Mouse (Mus musculus) adrenal gland, adult 18-20 months (tissue): ENCODE data around the gene 5530401A14Rik. TPM values are rescaled to one million over a fixed set of nuclear protein-coding genes. Genes with fewer than 3 reads are reported as not detected.

Experiments
- DNase-seq, 2 experiments: peaks; one replicate each; pipeline ENCODE4 v3.0.0; 2021 to 2022; ENCODE audit warnings: low spot score in 2 of 2
- long read RNA-seq, 2 experiments: library from polyadenylated mRNA; stranded (forward); transcript quantifications; one replicate each; pipeline ENCODE4 v2.0.0; 2021
- total RNA-seq, 2 experiments: library from RNA; stranded (reverse); gene quantifications; 1 replicate in 1 of 2; 2 replicates in 1 of 2; pipeline ENCODE4 v1.2.3; 2021

The 5530401A14Rik gene
- under 1 TPM in 1 of 2 experiments, not detected in 1; 0.17 TPM for total RNA-seq
- long read RNA-seq, experiment 1, partial matches to known transcripts: 0 of 1 reads
- long read RNA-seq, experiment 1, other reads (novel, unspliced or antisense): 1 of 1 reads
- long read RNA-seq, experiment 2, partial matches to known transcripts: 0 of 1 reads
- long read RNA-seq, experiment 2, other reads (novel, unspliced or antisense): 1 of 1 reads

DNA sequence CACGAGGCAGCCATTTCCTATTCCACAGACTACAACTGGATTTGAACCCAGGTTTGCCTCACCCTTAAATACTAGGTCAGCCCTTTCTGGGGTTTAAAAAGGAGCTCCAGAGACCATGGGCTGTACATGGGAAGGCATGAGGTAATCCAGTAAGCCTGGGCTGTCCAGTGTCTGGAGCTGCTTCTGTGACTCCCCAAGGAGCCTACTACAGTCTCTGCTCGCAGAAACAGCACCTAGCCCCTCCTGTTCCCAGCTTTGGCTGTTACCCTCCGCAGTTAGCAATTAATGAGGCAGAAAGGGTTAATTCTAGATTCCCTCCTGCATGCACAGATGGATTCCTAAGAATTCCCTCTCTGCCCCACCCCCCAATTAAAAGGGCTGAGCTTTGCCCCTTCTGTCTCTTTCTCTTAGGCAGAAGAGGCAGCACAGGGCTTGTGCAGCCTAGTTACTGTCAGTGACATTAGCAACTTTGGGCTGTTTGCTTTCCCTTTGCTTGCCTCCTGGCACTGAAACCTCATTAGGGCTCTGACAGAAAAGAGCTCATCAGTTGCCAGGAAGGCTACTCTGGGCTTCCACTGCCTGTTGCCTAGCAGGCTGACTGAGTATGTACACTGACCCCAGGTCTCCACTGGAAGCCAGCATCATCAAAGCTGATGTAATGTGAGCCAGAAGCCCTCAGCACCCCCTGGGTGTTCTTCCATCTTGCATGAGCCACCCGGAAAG lies at the start of gene 5530401A14Rik:
Gene 5530401A14Rik, plus strand, starts transcription at position 424 of the 723 bp plus-strand sequence.
- DNase-seq: no peak

DNA sequence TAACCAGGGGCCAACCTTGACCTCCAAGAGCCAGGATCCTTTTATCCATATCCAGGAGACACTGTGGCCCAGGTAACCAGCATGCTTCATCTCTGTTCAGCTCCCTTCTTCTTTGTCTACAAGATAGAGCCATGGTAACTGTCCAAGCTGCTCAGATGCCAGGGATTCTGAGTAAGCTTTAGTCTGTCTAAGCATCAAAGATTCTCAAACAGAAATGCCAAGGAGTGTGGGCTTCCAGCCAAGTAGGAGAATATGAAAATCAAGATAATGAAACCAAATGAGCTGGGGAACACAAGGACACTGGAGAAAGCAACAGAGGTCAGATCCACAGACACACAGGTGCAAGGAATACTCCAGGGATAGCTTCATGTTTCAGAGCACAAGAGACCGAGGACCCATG lies 45.7 kb upstream of the 5530401A14Rik start:
- no peak for DNase-seq

DNA sequence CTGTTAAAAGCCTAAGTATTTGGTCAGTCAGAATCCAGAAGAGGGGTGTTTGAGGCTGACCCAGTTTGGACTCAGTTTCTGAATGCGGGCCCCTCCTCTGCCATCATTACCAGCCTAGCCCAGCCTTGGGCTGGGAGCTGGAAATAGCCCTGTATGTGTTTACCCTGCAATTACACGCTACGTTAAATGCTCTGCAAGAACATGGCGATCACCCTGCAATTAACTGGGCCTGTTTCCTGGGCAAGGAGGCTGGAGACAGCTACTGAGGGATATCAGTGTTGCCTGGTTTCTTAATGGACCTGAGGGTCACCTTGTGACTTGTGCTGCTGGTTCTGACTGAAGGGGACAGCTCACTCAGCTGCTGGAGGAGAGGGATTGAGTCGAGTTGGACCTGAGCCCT lies 43.9 kb upstream of the 5530401A14Rik start:
- no peak for DNase-seq

DNA sequence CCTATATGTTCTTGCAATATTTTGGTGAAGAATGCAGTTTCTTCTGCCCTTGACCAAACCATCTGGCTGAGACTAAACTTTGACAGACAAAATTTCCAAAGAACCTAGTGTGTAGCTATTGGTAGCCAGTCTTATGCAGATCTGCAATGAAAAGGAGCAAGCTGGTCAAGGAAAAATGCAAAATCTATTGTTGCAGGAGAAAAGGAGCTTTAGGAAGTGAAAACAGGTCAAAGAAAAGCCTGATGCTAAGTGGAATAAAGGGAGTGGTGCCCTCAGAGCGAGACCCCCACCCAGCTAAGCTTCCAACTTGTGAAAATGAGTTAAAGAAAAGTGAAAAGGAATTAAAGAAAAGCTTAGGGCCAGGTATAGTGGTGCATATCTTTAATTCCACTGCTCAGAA lies 28.1 kb upstream of the 5530401A14Rik start:
- DNase-seq: no peak

DNA sequence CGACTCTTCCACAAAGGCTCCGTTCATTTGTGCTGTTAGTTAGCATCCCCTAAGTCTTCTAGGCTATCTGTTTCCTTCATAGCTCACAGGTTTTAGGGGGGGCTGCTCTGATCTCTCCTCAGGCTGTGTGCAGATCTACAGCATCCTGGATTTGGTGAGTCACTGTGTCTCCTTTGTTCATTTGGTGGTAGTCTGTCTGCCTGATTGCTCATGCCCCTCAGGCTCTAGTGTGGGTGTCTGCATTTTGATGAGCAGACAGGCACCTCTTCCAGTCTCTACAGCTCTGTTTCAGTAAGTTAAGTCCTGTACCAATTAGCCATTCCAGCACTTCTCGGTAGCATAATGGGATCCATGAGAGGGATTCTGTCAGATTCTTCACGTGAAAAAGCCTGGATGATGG lies 22.0 kb upstream of the 5530401A14Rik start:
- no peak for DNase-seq

DNA sequence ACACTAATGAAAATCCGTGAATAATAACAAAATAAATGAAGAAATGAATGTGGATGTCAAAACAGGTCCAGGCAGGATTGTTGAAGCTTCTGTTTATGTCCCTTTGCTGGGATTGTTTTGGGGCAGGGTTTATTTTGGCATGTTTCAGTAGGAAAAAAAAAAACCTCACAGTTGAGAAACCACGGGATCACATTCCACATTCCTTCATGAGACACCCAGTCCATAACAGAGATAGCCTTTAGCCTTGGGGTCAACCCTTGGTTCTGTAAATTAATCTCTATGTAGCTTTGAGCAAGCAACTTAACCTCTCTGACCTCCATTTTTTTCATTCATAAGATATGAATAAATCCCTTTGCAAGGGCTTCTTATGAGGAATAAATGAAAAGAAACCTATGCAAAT lies 19.5 kb upstream of the 5530401A14Rik start:
- DNase-seq: no peak

DNA sequence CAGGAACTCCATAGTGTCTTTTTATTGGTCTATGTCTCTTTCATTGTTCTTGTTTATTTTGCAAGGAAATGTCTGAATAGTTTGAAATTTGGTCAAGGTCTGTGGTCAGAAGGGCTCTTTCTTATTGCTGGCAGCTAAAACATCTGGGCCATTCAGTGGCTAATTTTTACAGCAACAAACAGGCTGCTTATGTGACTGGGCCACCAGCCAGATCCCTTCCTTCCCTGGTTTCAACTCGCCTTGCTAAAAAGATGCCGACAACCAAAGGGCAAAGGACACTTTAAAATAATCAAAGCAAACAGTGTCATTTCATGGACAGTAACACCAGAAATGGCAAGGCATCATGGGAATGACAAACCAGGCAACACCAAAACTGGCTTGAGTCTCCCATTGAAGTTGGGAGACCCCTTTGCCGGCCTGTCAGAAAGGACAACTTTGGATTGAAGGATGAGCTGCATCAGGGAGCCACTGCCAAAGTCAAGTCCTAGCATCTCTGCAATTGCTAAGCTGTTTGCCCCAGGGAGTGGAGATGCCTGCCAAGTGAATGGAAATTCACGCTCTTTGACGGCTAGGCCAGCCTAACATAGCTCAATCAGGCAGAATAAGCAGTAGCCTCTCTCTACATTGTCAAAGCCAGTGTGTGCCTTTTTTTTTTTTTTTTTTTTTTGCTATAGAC lies 15.3 kb upstream of the 5530401A14Rik start:
- DNase-seq: no peak

DNA sequence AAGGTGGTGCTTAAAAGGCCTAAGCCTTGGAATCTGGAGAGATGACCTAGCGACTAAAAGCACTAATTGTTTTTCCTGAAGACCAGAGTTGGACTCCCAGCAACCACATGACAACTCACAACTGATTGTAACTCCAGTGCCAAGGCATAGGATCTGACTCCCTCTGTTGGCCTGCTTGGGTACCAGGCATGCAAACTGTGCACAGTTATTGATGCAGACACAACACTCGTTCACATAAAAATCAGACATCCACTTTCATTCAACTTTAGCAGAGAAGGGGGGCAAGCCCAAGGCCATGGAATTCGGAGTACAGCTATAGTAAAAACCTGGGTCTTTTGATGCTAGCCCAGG lies 14.8 kb upstream of the 5530401A14Rik start:
- no peak for DNase-seq

DNA sequence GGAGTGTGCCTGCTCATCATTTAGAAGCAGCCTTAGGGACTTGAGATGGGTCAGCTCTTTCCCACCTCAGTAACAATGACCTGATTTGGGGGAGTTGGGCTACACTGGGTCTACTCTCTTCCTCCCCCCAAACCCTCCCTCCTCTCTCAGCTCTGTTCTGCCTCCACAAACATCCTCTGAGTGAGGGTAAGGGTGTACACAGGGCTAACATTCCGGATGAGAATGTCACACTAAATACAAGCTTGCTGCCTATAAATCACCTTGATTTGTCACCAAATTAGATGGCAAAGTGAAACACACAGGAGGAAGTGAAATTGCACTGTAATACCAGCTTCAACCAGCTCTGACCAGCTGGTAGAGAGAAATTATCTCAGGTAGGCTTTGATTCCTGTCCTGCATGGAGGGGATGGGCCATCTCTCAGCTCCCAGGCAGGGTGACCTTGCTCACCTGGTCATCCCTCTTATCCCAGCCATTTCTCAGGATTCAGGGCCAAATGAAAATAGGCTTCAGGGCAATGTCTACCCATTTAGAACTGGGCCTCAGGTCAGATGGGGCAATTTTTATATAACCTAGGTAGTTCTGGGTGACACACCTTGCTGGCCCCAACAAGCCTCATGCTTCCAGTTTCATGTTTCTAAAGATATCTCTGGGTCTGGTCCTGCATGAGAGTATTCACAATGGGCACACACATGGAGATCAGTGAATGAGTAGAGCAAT lies 12.5 kb upstream of the 5530401A14Rik start:
- no peak for DNase-seq

DNA sequence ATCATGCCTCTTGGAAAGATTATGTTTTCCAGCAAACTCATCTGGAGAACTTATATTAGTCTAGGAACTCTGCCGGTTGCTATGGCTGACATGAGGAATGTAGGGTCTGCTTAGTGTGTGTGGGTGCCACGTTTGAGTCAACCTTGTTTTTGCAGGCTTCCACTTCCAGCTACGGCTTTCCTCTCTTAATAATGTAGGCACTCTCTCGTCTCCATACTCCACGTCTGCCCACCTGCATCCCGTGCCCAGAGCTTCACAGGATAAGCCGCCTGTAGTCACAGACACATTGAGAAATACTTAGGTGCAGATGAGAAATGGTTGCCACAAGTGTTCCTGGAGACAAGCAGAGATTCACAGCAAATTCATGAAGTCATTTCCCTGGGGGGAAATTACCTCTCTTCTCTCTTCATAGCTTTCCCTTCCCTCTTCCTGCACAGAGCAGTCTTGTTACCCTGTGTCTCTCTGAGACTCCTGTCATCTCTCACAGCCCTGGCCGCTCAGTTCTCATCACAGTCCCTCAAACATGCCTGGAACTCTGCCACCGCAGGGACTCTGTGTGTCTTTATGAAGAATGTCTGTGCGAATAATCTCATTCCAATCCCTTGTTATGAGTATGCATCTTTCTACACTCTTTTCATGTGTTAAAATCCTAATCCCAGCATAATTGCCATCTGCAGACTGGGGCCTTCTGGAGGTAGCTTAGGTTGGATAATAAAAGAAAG lies 5.3 kb downstream of the 5530401A14Rik start:
- DNase-seq: no peak

DNA sequence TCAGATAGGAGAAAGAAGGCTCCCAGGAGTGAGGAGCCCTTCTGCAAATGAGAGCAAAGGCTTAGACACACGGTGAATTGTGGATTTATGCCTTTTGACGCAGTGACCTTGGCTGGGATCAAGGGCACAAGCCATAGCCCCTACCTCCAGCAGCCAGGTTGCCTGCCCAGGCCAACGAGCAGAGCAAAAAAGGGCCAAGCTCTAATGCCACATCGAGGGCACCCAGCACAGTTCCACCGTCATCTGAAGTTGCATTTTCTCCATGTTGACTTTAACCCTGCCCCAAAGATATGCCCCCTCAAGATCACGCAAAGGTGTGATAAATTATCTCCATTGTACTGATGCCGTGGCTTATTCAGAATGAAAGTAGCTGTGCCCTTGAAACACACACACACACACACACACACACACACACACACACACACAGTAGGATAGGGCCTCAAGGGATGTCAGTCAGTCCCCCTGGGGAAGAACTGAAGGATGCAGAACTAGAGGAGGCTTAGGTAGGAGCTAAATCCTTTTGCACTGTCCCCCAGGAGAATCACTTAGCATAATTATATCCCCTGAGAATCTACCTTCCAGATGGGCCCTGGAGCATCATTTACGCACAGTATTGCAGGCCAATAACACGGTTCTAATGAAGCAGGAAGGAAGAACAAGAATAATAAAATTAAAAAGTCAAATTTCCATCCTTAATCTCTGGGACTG lies 11.2 kb downstream of the 5530401A14Rik start:
- no peak for DNase-seq

DNA sequence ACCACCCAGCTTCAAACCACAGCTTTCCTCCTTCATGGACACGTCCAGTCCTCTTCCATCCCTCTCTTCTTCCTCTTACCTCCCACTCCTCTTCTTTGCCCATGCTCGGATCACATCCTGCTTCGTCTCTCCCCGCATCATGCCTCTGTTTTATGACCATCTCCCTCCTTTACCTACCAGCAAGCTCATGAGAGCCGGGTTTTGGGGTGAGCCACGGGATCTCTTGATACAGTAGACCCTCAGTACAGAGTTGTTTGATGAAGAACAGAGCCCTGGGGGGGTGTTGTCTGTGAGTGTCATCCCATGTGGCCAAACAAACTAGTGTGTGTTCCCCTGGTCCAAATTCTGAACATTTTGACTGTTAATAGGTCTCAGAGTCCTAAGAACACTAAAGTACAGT lies 36.0 kb downstream of the 5530401A14Rik start:
- DNase-seq: no peak

DNA sequence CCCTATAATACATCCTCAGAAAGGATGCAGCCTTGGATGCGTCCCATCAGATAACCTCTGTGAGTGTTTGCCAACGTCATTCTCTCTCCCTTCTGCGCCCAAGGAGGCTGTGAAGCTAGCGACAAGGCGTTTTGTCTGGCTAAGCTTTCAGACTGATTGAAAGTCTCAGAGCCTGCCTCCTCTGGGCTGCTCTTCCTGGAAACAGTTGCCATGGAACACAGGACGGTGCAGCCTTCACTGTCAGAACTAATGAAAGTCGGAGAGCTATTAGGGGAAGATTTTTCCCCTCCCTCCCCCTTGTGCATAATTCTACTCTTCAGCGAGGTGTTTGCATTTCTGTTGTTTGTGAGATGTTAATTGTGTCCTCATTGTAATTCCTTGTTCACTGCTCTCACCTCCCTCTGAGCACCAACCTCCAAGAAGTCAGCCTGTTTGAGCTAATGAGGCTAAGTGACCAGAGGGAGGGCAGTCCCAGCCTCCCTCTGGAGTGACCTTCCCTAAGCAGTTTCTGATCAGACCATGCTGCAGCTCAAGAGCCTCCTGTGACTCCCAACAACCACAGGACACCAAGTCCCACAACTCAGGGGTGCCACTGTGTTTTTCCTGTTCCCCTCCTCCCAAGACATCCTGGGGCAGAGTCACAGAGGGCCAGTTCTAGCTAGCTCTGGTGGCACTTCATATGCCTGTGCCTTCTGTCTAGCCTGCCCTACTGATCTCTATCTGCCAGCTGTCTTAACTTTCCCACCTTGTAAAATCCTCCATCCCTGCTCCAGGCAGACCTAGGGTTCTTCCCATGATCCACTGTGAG lies 37.3 kb downstream of the 5530401A14Rik start:
- no peak for DNase-seq

DNA sequence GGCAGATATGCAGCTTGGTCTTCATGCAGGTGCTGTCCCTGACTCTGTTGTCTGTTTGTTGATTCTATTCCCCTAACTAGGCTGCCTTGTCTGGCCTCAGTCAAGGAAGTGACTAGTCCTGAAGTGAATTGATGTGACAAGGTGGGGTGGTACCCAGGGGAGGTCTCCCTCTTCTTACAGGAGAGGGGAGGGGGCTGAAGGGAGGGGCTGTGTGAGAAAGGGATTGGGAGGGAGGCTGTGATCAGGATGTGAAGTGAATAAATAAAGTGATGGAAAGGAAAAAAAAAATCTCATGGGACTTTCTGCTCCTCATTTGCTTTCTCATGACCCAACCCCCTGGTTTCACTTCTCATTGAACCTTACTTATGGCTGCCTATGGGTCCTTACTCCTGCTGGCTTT lies 41.8 kb downstream of the 5530401A14Rik start:
- DNase-seq: no peak

DNA sequence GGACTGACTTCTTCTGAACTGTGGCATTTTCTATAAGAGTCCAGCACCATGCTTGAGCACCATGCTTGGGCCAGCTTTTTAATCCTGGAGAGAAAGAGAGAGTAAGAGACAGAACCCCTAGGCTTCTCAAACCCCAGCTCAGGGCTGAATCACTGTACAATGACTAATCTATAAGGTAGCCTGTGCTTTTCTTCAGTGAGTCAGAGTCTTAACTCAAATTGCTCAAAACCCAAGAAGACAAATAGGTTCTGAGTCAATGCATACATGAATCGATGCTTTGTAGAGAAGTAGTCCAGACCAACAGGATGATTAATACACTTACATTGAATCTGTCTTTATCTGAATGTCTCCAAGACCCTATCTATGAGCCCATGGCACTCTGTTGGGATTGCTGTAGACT lies 48.3 kb downstream of the 5530401A14Rik start:
- no peak for DNase-seq

DNA sequence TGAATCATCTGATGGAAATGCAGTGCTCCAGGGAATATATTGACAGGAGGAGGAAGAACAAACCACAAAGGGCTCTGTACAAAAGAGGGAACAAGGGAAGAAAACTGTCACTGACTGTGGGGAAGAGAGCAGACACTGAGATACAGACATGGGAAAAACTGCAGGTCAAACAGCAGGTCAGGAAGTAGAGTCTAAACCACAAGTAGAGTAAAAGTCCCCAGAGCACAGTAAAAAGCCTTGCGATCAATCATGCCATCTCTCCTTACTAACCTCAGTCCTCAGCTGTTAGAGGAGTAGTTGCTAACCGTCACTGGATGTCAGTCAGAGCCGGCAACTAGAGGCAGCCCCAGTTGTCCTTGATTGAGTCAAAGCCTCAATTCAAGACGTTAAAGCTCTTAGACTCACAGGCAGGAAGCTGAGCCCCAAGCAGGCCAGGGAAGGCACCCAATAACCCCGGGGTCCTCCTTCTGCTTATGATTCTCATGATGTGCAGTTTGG lies 49.0 kb downstream of the 5530401A14Rik start:
- no peak for DNase-seq

DNA sequence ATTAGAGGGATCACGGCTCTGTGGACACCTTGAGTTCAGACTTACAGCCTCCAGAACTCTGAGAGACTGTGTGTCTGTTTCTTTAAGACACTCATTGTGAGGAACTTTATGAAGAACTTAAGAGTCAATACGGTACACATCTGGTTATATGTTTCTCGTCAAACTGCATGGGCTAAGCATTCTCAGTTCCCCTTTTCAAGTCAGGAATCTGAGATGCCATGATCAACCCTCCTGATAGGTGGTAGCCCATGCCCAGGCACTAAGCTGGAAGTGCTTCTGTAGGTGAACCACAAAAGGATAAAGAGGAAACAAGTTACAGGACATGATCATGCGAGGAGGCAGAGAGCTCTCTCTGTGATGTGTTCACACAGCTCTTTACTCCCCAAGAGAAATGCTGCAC lies 52.6 kb downstream of the 5530401A14Rik start:
- no peak for DNase-seq

DNA sequence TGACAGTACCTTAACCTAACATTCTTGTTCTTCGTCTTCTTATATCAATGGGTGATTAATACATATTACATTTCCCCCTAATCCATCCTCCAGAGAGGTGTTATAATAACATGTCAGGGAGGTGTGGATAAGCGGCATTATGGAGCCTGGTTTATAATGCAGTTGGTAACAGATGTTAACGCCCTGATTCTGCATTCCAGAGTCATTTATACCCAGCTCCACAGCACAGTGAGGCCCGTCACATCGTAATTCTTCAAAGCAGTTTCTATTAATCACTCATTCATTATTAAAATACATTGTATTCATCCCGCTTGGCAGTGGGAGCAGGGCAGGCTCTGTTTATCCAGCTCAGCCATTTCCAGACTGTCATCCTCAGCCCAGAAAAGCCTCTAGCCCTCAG lies 55.0 kb downstream of the 5530401A14Rik start:
- no peak for DNase-seq

DNA sequence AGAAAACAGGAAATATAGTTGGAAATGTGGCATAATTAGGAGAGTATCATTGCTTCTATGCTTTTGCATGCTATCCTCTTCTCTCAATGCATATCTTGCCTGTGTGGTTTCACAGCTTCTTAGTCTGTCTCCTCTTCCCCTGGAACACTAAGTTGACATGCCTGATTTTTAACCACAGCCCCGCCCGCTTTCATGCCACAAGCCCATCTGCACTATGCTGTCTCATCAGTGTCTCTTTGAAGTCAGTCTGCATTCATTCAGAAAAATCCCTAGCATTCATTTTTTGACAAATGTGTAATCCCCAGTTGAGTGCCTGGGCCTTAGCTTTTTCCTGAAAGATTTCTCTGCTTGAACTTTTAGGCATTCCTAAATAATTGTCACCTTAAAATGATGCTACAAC lies 62.6 kb downstream of the 5530401A14Rik start:
- no peak for DNase-seq

DNA sequence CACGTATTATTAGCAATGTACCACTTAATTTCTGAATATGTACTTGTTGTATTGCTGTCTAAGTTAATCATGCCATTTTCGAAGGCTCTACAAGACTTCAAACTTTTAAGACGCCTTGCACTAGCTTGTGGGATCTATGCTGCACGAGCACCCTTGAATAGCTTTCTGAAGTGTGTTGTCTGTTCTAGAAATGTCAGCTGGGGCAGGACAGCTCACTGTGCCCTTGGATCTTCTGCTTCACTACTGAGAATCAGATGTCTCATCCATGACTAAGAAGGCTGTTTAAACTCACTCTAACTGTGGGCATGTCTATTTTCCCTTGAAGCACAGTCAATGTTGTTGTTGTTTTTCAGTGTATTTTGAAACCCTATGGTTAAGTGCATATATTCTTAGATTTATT lies 63.2 kb downstream of the 5530401A14Rik start:
- DNase-seq: no peak
